ENCODE assay signal across 18 mouse cellular contexts in genomic region chr6:12336590-12337584, GRCm38 (mm10).
DNase-seq lines count a peak whose midpoint lies in the region; ATAC-seq and TF ChIP-seq lines count a peak whose summit lies in the region.
"Had no signal": no experiment of that assay in that cellular context is flagged by ENCODE, and none has a peak within 500 bp of the region (broad histone marks: within the 10 kb centered on the region; RNA-seq: fewer than 3 reads in every experiment).

No protein-coding gene starts in this region.

- 67% methylated on average over 14 of the region's 14 CpGs for WGBS in embryonic facial prominence, embryonic 11.5 days
- WGBS in embryonic facial prominence, embryonic 10.5 days, result 80% methylated on average over 14 of the region's 14 CpGs
- WGBS in forebrain, embryonic 15.5 days, result 38% methylated on average over 14 of the region's 14 CpGs
- WGBS in midbrain, embryonic 12.5 days, result 70% methylated on average over 14 of the region's 14 CpGs

- intact Hi-C loops in gastrocnemius, adult 2 months (cut with DNase I), result no loop called here

- DNase-seq in embryonic facial prominence, embryonic 11.5 days (ENCODE audit: low spot score), result no peak
- DNase-seq in embryonic facial prominence, embryonic 10.5 days (ENCODE audit: low spot score), result no peak
- DNase-seq in retina, adult 2 months (ENCODE audit: low read depth, low spot score), result peak; percentile 11
- no peak for DNase-seq in gastrocnemius, adult 2 months
- no peak for DNase-seq in lung, postnatal 36 days
- no peak for DNase-seq in spleen, adult 12 weeks (ENCODE audit: low spot score)
- DNase-seq: cerebellum, adult 18-20 months; gastrocnemius, postnatal 14 days; kidney, adult 2 months; right cerebral cortex, postnatal 4 days had no signal

- no peaks in the 10 kb centered on the region for H3K27me3 ChIP-seq in embryonic facial prominence, embryonic 11.5 days (ENCODE audit: control insufficient read depth, insufficient read depth, low read length)
- no peaks in the 10 kb centered on the region for H3K27me3 ChIP-seq in embryonic facial prominence, embryonic 10.5 days (replicated peaks; ENCODE audit: low read depth, poor library complexity, severe bottlenecking)
- no peaks in the 10 kb centered on the region for H3K27me3 ChIP-seq in forebrain, embryonic 15.5 days
- no peaks in the 10 kb centered on the region for H3K27me3 ChIP-seq in midbrain, embryonic 12.5 days
- H3K27me3 ChIP-seq: lung, embryonic 15.5 days; megakaryocyte, embryonic 14.5 days; Patski had no signal

- no peak overlapping the region for H3K4me2 ChIP-seq in embryonic facial prominence, embryonic 11.5 days (ENCODE audit: low read depth, low read length)
- H3K4me2 ChIP-seq in forebrain, embryonic 15.5 days (replicated peaks), result no peak overlapping the region
- no peak overlapping the region for H3K4me2 ChIP-seq in midbrain, embryonic 12.5 days (replicated peaks)
- H3K4me2 ChIP-seq: liver, embryonic 11.5 days; lung, embryonic 15.5 days had no signal

- H3K9me3 ChIP-seq in embryonic facial prominence, embryonic 11.5 days (replicated peaks; ENCODE audit: control insufficient read depth, low read length), result no peaks in the 10 kb centered on the region
- no peaks in the 10 kb centered on the region for H3K9me3 ChIP-seq in embryonic facial prominence, embryonic 10.5 days
- no peaks in the 10 kb centered on the region for H3K9me3 ChIP-seq in forebrain, embryonic 15.5 days
- H3K9me3 ChIP-seq in midbrain, embryonic 12.5 days, result no peaks in the 10 kb centered on the region
- H3K9me3 ChIP-seq: heart, embryonic 10.5 days; lung, embryonic 15.5 days; megakaryocyte, embryonic 14.5 days had no signal

- 0 out of 2 replicates have a peak, but pooled peaks have one; percentile 39 for ATAC-seq in embryonic facial prominence, embryonic 11.5 days (replicated peaks; ENCODE audit: insufficient number of reproducible peaks, low FRiP score, low TSS enrichment, low read depth)
- peak; percentile 91 for ATAC-seq in forebrain, embryonic 15.5 days (replicated peaks)
- ATAC-seq in midbrain, embryonic 12.5 days (ENCODE audit: low FRiP score, low read depth), result peak; percentile 68
- ATAC-seq: Patski had no signal

- no peaks in the 10 kb centered on the region for H3K4me1 ChIP-seq in embryonic facial prominence, embryonic 11.5 days (ENCODE audit: control insufficient read depth, insufficient read depth, low read length)
- no peaks in the 10 kb centered on the region for H3K4me1 ChIP-seq in embryonic facial prominence, embryonic 10.5 days
- peaks cover 18% of the 10 kb centered on the region for H3K4me1 ChIP-seq in forebrain, embryonic 15.5 days
- H3K4me1 ChIP-seq in midbrain, embryonic 12.5 days, result 0 out of 2 replicates have a peak, but pooled peaks cover 2% of the 10 kb centered on the region
- H3K4me1 ChIP-seq: heart, embryonic 10.5 days; lung, embryonic 15.5 days; megakaryocyte, embryonic 14.5 days had no signal

- H3K36me3 ChIP-seq in embryonic facial prominence, embryonic 11.5 days (replicated peaks; ENCODE audit: control insufficient read depth, insufficient read depth, low read depth, low read length), result no peaks in the 10 kb centered on the region
- H3K36me3 ChIP-seq in embryonic facial prominence, embryonic 10.5 days (replicated peaks), result no peaks in the 10 kb centered on the region
- H3K36me3 ChIP-seq in forebrain, embryonic 15.5 days, result no peaks in the 10 kb centered on the region
- no peaks in the 10 kb centered on the region for H3K36me3 ChIP-seq in midbrain, embryonic 12.5 days
- H3K36me3 ChIP-seq: heart, embryonic 10.5 days; lung, embryonic 15.5 days had no signal

- no peak overlapping the region for H3K27ac ChIP-seq in embryonic facial prominence, embryonic 11.5 days (replicated peaks; ENCODE audit: low read depth, low read length)
- no peak overlapping the region for H3K27ac ChIP-seq in embryonic facial prominence, embryonic 10.5 days (replicated peaks)
- peak overlapping the region; percentile 44 for H3K27ac ChIP-seq in forebrain, embryonic 15.5 days (replicated peaks)
- H3K27ac ChIP-seq in midbrain, embryonic 12.5 days (replicated peaks), result no peak overlapping the region
- no peak overlapping the region for H3K27ac ChIP-seq in gastrocnemius, adult 2 months
- H3K27ac ChIP-seq: heart, embryonic 10.5 days; lung, embryonic 15.5 days had no signal

- no peak for TF ChIP-seq CTCF in gastrocnemius, adult 2 months (IDR thresholded peaks at IDR 0.05)

- H3K4me3 ChIP-seq in embryonic facial prominence, embryonic 11.5 days (ENCODE audit: low read depth, low read length), result no peak overlapping the region
- H3K4me3 ChIP-seq in embryonic facial prominence, embryonic 10.5 days, result no peak overlapping the region
- H3K4me3 ChIP-seq in forebrain, embryonic 15.5 days, result no peak overlapping the region
- no peak overlapping the region for H3K4me3 ChIP-seq in midbrain, embryonic 12.5 days
- H3K4me3 ChIP-seq in gastrocnemius, adult 2 months, result no peak overlapping the region
- H3K4me3 ChIP-seq: erythroblast, embryonic 14.5 days; heart, embryonic 10.5 days; lung, embryonic 15.5 days; megakaryocyte, embryonic 14.5 days had no signal

- H3K9ac ChIP-seq in embryonic facial prominence, embryonic 11.5 days (replicated peaks; ENCODE audit: low read length), result no peak overlapping the region
- H3K9ac ChIP-seq in forebrain, embryonic 15.5 days (replicated peaks), result no peak overlapping the region
- H3K9ac ChIP-seq in midbrain, embryonic 12.5 days (replicated peaks), result no peak overlapping the region
- H3K9ac ChIP-seq: lung, embryonic 15.5 days had no signal

Comparison
In these comparisons a context has a peak if more than half of its experiments do, and no peak if none do; other contexts are left out.
1. ATAC-seq: peak in every context shown above with its lines; median percentile 91 in forebrain, embryonic 15.5 days; 68 in midbrain, embryonic 12.5 days; 39 in embryonic facial prominence, embryonic 11.5 days.